Mouse (Mus musculus) naive thymus-derived CD4-positive, alpha-beta T cell, adult 5 months (primary cell): ENCODE measurements around the gene Fsip1. TPM values are rescaled to one million over a fixed set of nuclear protein-coding genes. Genes with fewer than 3 reads are reported as not detected.

ENCODE experiments used
- polyA plus RNA-seq: library from polyadenylated mRNA; unstranded; fragments of 100-300 nt; shearing (Covaris generic); gene quantifications from one replicate; pipeline ENCODE4 v1.2.1, GENCODE M21; 2017

Gene Fsip1
- not detected for polyA plus RNA-seq

DNA sequence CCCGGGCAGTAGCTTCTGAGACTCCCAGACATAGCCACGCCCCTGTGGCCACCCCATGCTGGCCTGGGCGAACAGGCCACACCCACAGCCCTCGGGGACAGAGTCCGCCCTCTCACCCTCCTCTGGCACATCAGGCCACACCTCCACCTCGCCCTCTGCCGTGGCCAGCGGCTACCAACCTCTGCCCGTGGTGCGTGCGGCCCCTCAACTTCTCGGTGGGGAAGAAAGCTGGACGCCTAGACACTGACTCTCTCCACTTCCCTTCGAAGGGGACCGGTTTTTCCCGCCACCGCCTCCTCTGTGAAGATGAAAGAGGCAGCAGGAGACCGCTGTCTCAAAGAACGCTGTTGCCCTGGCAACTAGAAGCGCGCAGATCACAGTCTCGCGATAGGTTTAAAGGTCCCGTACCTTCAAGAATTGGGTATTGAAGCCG, at the start of gene Fsip1:
Fsip1 (minus strand) TSS at position 346 of the 433 bp plus-strand sequence.

DNA sequence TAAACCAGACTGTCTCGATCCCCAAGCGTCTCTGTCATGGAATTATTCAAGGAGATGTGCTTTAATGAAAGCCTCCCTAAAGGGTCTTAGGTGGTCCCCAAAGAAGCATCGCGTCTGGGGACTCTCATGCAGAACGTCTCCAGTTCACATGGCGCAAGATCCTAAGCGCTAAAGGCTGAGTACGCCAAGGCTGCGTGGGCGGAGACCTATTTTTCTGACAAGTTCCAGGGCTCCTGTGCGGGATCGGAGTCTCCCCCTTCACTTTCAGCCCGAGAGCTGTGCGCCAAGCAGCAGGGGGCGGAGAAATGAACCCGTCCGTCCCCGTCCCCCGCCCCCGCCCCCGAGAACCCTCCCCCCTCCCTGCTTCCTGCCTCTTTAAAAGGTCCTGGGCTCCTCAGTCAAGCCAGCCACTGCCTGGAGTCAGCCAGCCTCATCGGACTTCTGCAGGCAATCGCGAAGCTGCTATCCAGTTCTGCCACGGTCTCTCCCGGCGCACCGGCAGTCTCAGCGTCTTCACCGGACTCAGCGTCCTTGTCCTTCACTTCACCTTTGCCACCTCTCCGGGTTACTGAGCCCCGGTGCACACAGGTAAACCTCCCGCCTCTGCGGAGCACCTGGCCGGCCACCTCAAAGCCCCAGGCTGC, 145.2 kb downstream of the Fsip1 start, which contains the start of gene Thbs1:
Thbs1 (plus strand) TSS at position 389 of the 644 bp plus-strand sequence.

Other genes with a start within 250 kb of the Fsip1 start
- not detected for gene Thbs1, start 145.1 kb downstream of the Fsip1 start, polyA plus RNA-seq
- not detected for gene Gpr176, start 116.5 kb upstream of the Fsip1 start, polyA plus RNA-seq
- 10.7 TPM for gene Eif2ak4, start 131.7 kb upstream of the Fsip1 start, polyA plus RNA-seq
- 262 TPM for gene Srp14, start 222.7 kb upstream of the Fsip1 start, polyA plus RNA-seq